Mouse (Mus musculus) midbrain, embryonic 11.5 days (tissue): ENCODE measurements at regions not wholly inside any gene's neighbourhood (a gene's known extent, or its start where the extent isn't known, plus 50 kb on each side); places are given as distances from the start of the nearest gene placed in this dataset.

Experiments
- ATAC-seq: fragments of 200-750 bp; cut with Nextera tagmentation; 2 replicates; pipeline ENCODE4 v1.8.0; 2017; ENCODE audit warnings: moderate TSS enrichment, moderate library complexity; ENCODE audit not compliant: low FRiP score
- DNase-seq: peaks from one replicate; pipeline ENCODE4 v3.0.0; 2015; ENCODE audit warnings: low spot score; ENCODE audit errors: missing footprints
- H3K27ac ChIP-seq: fragments of 300-500 bp; sonication (generic); 2 replicates; pipeline ENCODE4 v1.5.1; 2014; ENCODE audit warnings: low read depth, low read length
- H3K27me3 ChIP-seq: fragments of 300-500 bp; sonication (generic); 2 replicates; pipeline ENCODE4 v1.6.1; 2014; ENCODE audit warnings: mild to moderate bottlenecking, low read length, moderate library complexity, mixed read lengths; ENCODE audit not compliant: control insufficient read depth, insufficient read depth
- H3K36me3 ChIP-seq: fragments of 300-500 bp; sonication (generic); 2 replicates; pipeline ENCODE4 v1.6.1; 2014; ENCODE audit warnings: mild to moderate bottlenecking, low read length, moderate library complexity, mixed read lengths; ENCODE audit not compliant: control insufficient read depth, insufficient read depth
- H3K4me1 ChIP-seq: fragments of 300-500 bp; sonication (generic); 2 replicates; pipeline ENCODE4 v1.6.1; 2014; ENCODE audit warnings: low read length; ENCODE audit not compliant: control insufficient read depth, insufficient read depth
- H3K4me2 ChIP-seq: fragments of 300-500 bp; sonication (generic); 2 replicates; pipeline ENCODE4 v1.6.1; 2014; ENCODE audit warnings: mild to moderate bottlenecking, moderate library complexity
- H3K4me3 ChIP-seq: fragments of 300-500 bp; sonication (generic); 2 replicates; pipeline ENCODE4 v1.5.1; 2014; ENCODE audit warnings: low read depth, low read length
- H3K9ac ChIP-seq: fragments of 300-500 bp; sonication (generic); 2 replicates; pipeline ENCODE4 v1.6.1; 2014; ENCODE audit warnings: low read length
- H3K9me3 ChIP-seq: fragments of 300-500 bp; sonication (generic); 2 replicates; pipeline ENCODE4 v1.6.1; 2016; ENCODE audit warnings: low read length; ENCODE audit not compliant: control insufficient read depth
- WGBS: fragments of 180-500 bp; shearing (Covaris S2); extraction: QIAGEN DNeasy Blood & Tissue Kit; methylation state at CpG from one replicate; pipeline ENCODE4 v1.1.7; 2014; 5-methylcytosine and 5-hydroxymethylcytosine counted together

DNA sequence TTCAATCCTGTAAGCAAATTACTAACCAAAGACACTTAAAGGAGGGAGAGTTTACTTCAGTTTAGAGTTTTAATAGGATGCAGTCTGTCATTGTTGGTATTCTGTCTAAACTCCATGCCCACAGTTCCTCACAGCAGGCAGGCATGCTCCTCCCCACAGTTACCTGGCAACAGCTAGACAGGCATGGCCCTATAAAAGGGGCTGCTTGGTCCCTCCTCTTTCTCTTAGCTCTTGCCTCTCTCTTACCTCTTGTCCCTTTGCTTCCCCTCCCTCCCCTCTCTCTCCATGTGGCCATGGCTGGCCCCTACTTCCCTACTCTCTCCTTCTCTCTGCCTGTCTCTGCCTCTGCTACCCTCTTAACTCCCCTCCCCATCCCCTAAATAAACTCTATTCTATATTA lies 830.7 kb downstream of the D3Ertd751e start:
- no peak overlapping the region for H3K27ac ChIP-seq
- H3K27me3 ChIP-seq: no peaks in the 10 kb centered on the region
- no peaks in the 10 kb centered on the region for H3K36me3 ChIP-seq
- no peaks in the 10 kb centered on the region for H3K4me1 ChIP-seq
- no peak overlapping the region for H3K4me3 ChIP-seq
- DNase-seq: peak; percentile 87
- H3K4me2 ChIP-seq: no peak overlapping the region
- H3K9me3 ChIP-seq: no peaks in the 10 kb centered on the region
- H3K9ac ChIP-seq: no peak overlapping the region
- peak; percentile 96 for ATAC-seq

DNA sequence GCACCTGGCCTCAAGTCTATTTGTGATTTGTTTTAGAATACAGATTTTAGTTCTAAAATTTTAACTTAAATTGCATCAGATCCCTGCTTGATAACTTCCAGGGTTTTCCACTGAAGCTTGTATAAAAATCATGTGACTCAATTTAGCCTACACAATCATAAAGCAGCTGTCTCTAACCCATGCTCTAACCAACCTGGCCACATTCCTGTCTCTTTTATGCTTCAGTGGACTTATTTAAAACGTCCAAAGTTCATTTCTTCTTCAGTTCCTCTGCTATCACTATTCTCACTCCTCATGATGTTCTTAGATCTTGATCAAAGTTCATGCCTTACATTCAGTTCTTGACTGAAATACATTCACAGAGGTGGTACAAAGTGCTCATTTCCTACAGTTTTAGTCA lies 839.9 kb downstream of the D3Ertd751e start:
- H3K36me3 ChIP-seq: no peaks in the 10 kb centered on the region
- no peak overlapping the region for H3K4me2 ChIP-seq
- no peak for DNase-seq
- no peaks in the 10 kb centered on the region for H3K27me3 ChIP-seq
- H3K4me3 ChIP-seq: no peak overlapping the region
- no peak for ATAC-seq
- 24% methylated on average over 1 of the region's 1 CpGs for WGBS
- no peak overlapping the region for H3K9ac ChIP-seq
- no peaks in the 10 kb centered on the region for H3K9me3 ChIP-seq
- H3K27ac ChIP-seq: no peak overlapping the region
- H3K4me1 ChIP-seq: no peaks in the 10 kb centered on the region

DNA sequence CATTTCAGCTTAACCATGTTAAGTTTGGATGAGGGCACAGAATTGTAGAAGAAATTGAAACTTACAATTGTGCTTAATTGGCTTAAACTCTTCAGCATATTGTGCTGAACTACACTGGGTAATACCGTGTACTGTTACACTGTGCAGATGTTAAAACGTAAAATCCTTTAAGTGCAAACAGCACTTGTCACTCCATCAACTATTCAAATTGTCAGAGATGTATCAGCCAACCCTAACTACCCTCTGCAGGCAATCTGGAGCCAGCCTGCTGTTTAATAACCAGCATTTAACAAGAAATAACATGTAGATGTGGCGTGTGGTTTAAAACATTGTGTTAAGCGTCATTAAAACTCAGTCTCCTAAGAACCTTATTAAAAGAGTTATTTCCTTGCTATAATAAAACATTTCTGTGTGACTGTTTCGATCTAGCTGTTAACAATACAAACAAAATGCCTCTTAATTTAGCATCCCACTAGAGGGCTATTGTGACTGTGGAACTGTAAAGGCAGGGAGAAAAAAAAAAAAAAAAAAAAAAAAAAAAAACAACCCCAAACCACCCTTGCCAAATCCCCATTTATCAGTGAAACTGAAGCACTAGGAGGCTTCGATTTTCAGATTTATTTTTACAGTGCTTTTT lies 845.0 kb downstream of the D3Ertd751e start:
- no peak for ATAC-seq

DNA sequence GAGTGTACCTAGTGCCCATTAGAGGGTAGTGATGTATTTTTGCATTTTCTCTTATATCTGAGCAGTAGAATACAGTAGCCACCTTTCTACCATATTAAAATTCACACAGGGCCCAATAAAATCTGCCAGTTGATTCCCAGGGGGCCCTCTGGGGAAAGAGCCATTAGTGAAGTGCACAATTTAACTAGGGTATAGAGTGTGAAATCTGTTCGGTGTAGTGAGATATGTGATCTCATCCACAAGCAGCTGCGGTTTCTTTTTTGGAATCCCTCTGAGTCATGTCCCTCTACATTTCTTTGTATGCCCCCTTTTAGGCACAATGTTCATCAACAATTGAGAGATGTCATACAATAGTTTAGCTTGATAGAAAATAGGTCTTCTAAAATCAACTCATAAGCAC lies 847.1 kb downstream of the D3Ertd751e start:
- H3K4me1 ChIP-seq: no peaks in the 10 kb centered on the region
- WGBS: 95% methylated on average over 2 of the region's 2 CpGs
- ATAC-seq: no peak
- no peak overlapping the region for H3K27ac ChIP-seq
- no peak overlapping the region for H3K4me3 ChIP-seq
- no peak overlapping the region for H3K4me2 ChIP-seq
- no peaks in the 10 kb centered on the region for H3K9me3 ChIP-seq
- no peak overlapping the region for H3K9ac ChIP-seq
- H3K27me3 ChIP-seq: no peaks in the 10 kb centered on the region
- DNase-seq: no peak
- H3K36me3 ChIP-seq: no peaks in the 10 kb centered on the region

More for the DNA sequence above, 845.0 kb downstream of the D3Ertd751e start:
- Histone ChIP-seq H3K4me3 (no peak overlapping the region), H3K4me1 (no peaks in the 10 kb centered on the region), H3K36me3 (no peaks in the 10 kb centered on the region), H3K9me3 (no peaks in the 10 kb centered on the region), H3K9ac (no peak overlapping the region), H3K27ac (no peak overlapping the region), H3K4me2 (no peak overlapping the region), H3K27me3 (no peaks in the 10 kb centered on the region)
- WGBS: 87% methylated on average over 6 of the region's 6 CpGs
- DNase-seq: no peak

DNA sequence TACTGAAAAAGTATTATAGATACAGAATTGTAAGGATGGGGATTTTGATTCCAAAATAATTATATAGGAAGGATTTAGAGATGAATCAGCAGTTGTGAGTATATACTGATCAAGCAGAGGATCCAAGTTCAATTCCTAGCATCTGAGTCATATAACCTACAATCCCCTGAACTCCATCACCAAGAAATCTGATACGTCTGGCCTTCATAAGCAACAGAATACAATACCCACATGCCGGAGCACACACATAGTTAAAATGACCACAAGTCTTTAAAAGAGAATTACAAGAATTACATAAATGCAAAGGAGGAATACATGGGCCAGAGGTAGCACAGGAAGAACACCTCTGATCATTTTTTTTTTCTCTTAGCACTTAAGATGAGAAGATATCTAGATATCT lies 847.7 kb downstream of the D3Ertd751e start:
- Histone ChIP-seq H3K9ac (no peak overlapping the region), H3K36me3 (no peaks in the 10 kb centered on the region), H3K27ac (no peak overlapping the region), H3K4me3 (no peak overlapping the region), H3K4me1 (no peaks in the 10 kb centered on the region), H3K9me3 (no peaks in the 10 kb centered on the region), H3K27me3 (no peaks in the 10 kb centered on the region), H3K4me2 (no peak overlapping the region)
- 90% methylated on average over 2 of the region's 2 CpGs for WGBS
- DNase-seq: no peak
- ATAC-seq: no peak

DNA sequence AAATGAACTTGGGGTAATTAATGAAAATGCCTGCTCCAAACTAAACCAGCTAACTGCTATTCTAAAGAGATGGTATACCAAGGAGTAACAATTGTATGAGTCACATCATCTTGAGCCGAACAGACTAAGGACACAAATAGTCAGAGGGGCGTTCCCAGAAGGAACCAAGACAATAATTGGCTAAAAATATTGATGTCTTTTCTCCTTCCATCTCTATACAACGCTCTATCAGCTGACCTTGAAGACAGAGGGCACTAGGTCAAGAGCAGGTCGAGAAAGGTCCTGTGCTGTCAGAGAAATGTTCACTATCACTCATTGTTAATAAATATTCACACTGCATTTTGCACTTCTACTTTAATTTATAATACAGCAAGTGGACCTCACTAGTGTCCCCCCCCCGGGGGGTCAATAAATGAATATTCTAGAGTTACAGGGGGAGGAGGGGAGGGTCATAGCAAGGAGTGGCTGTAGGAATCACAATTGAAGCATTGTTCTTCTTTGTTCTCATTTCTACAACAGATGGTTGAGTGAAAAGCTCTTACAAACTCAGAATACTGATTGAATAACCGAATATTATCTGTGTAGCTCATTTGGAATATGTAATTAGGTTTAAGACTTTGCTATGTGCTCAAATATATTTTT lies 851.5 kb downstream of the D3Ertd751e start:
- no peak for DNase-seq
- H3K36me3 ChIP-seq: no peaks in the 10 kb centered on the region
- WGBS: 72% methylated on average over 6 of the region's 6 CpGs

DNA sequence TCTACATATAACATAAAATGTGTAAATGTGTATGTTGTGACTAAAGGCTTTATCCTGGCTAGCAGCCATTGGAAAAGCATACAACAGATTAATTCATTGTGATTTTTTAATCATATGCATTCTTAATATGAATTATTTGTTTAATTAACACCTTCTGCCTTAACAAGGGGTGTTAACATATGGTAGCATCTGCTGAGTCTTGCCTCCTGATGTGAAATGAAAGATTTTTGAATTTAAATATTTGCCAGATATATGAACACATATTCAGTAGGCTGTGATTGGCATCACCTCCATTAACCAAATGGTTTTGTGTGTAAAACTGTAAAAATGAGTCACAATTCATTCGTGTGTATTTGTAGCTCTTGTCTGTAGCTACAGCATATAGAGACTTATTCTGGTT lies 854.3 kb downstream of the D3Ertd751e start:
- Histone ChIP-seq H3K4me3 (no peak overlapping the region), H3K27me3 (no peaks in the 10 kb centered on the region), H3K4me1 (no peaks in the 10 kb centered on the region), H3K9me3 (no peaks in the 10 kb centered on the region), H3K27ac (no peak overlapping the region), H3K9ac (no peak overlapping the region), H3K36me3 (no peaks in the 10 kb centered on the region), H3K4me2 (no peak overlapping the region)
- 92% methylated on average over 1 of the region's 1 CpGs for WGBS
- ATAC-seq (no peak), DNase-seq (no peak)

More for the DNA sequence above, 851.5 kb downstream of the D3Ertd751e start:
- H3K4me1 ChIP-seq: no peaks in the 10 kb centered on the region
- H3K4me3 ChIP-seq: no peak overlapping the region
- H3K27ac ChIP-seq: no peak overlapping the region
- no peak overlapping the region for H3K4me2 ChIP-seq
- no peaks in the 10 kb centered on the region for H3K27me3 ChIP-seq
- no peak overlapping the region for H3K9ac ChIP-seq
- no peaks in the 10 kb centered on the region for H3K9me3 ChIP-seq
- peak; percentile 52; the same call in 1 of the 2 replicates for ATAC-seq
